Mouse (Mus musculus) hindbrain, embryonic 13.5 days (tissue): ENCODE data around the gene Ppt2. TPM values are rescaled to one million over a fixed set of nuclear protein-coding genes. Genes with fewer than 3 reads are reported as not detected.

Experiments
- ATAC-seq: fragments of 200-750 bp; cut with Nextera tagmentation; 2 replicates; pipeline ENCODE4 v1.8.0; 2017; ENCODE audit warnings: moderate TSS enrichment; ENCODE audit not compliant: low FRiP score
- H3K27ac ChIP-seq: fragments of 300-500 bp; sonication (generic); 2 replicates; pipeline ENCODE4 v1.5.1; 2015; ENCODE audit warnings: inconsistent platforms, mild to moderate bottlenecking, moderate library complexity
- H3K27me3 ChIP-seq: fragments of 300-500 bp; sonication (generic); 2 replicates; pipeline ENCODE4 v1.6.1; 2015; ENCODE audit warnings: mild to moderate bottlenecking, inconsistent platforms
- H3K36me3 ChIP-seq: fragments of 300-500 bp; sonication (generic); 2 replicates; pipeline ENCODE4 v1.6.1; 2015; ENCODE audit warnings: mild to moderate bottlenecking, inconsistent platforms
- H3K4me1 ChIP-seq: fragments of 300-500 bp; sonication (generic); replicated peaks from 2 replicates; pipeline ENCODE4 v1.6.1; 2015; ENCODE audit warnings: inconsistent platforms
- H3K4me2 ChIP-seq: fragments of 300-500 bp; sonication (generic); 2 replicates; pipeline ENCODE4 v1.6.1; 2015; ENCODE audit warnings: inconsistent platforms, mild to moderate bottlenecking, moderate library complexity
- H3K4me3 ChIP-seq: fragments of 300-500 bp; sonication (generic); 2 replicates; pipeline ENCODE4 v1.5.1; 2015; ENCODE audit warnings: mild to moderate bottlenecking, inconsistent platforms
- H3K9ac ChIP-seq: fragments of 300-500 bp; sonication (generic); 2 replicates; pipeline ENCODE4 v1.6.1; 2015; ENCODE audit warnings: mild to moderate bottlenecking, inconsistent platforms
- H3K9me3 ChIP-seq: fragments of 300-500 bp; sonication (generic); 2 replicates; pipeline ENCODE4 v1.6.1; 2016; ENCODE audit warnings: inconsistent platforms
- WGBS: fragments of 180-500 bp; shearing (Covaris S2); methylation state at CpG from one replicate; pipeline ENCODE4 v1.1.7; 2015; 5-methylcytosine and 5-hydroxymethylcytosine counted together
- polyA plus RNA-seq: library from polyadenylated mRNA; unstranded; fragments of >200 nt; fragmentation: Nextera tagmentation; extraction: Ambion mirVana; gene quantifications from 2 replicates; pipeline ENCODE4 v1.2.1, GENCODE M21; 2015

The Ppt2 gene
- polyA plus RNA-seq, 1 experiment from 2014 or later, result 21.7 TPM

- Histone ChIP-seq H3K4me1 (peaks cover 12% of the 10 kb centered on the region; the same call in 1 of the 2 replicates), H3K4me3 (no peak overlapping the region), H3K9me3 (no peaks in the 10 kb centered on the region), H3K27me3 (peaks cover 48% of the 10 kb centered on the region), H3K36me3 (no peaks in the 10 kb centered on the region), H3K9ac (no peak overlapping the region), H3K4me2 (no peak overlapping the region), H3K27ac (no peak overlapping the region)
- no peak for ATAC-seq
- 89% methylated on average over 8 of the region's 8 CpGs for WGBS
Measured at GRCm38 (mm10) chr17:34662978-34663377, 34.7 kb upstream of the Ppt2 start.

GRCm38 (mm10) chr17:34662468-34662867 is 34.2 kb upstream of the Ppt2 start:
- no peak for ATAC-seq
- H3K36me3 ChIP-seq, result no peaks in the 10 kb centered on the region
- H3K4me3 ChIP-seq, result no peak overlapping the region
- H3K27ac ChIP-seq, result no peak overlapping the region
- peaks cover 45% of the 10 kb centered on the region for H3K27me3 ChIP-seq
- no peak overlapping the region for H3K4me2 ChIP-seq
- 84% methylated on average over 1 of the region's 1 CpGs for whole genome bisulfite sequencing
- H3K4me1 ChIP-seq, result peaks cover 12% of the 10 kb centered on the region; the same call in 1 of the 2 replicates
- no peaks in the 10 kb centered on the region for H3K9me3 ChIP-seq
- H3K9ac ChIP-seq, result no peak overlapping the region

GRCm38 (mm10) chr17:34661121-34661591 is 32.8 kb upstream of the Ppt2 start:
- ATAC-seq, result no peak
- peaks cover 42% of the 10 kb centered on the region for H3K27me3 ChIP-seq
- H3K4me3 ChIP-seq, result no peak overlapping the region
- no peaks in the 10 kb centered on the region for H3K36me3 ChIP-seq
- peak overlapping the region; percentile 33 for H3K4me2 ChIP-seq
- H3K9ac ChIP-seq, result no peak overlapping the region
- H3K9me3 ChIP-seq, result no peaks in the 10 kb centered on the region
- no peak overlapping the region for H3K27ac ChIP-seq
- 15% methylated on average over 19 of the region's 19 CpGs for WGBS
- peaks cover 17% of the 10 kb centered on the region; the same call in 1 of the 2 replicates for H3K4me1 ChIP-seq

GRCm38 (mm10) chr17:34660259-34660820 is 32.0 kb upstream of the Ppt2 start:
- Histone ChIP-seq H3K4me3 (no peak overlapping the region), H3K9ac (peak overlapping the region; percentile 8; the same call in 1 of the 2 replicates), H3K27me3 (peaks cover 42% of the 10 kb centered on the region), H3K4me1 (peaks cover 24% of the 10 kb centered on the region; the same call in 1 of the 2 replicates), H3K27ac (no peak overlapping the region), H3K4me2 (no peak overlapping the region), H3K36me3 (peaks cover 3% of the 10 kb centered on the region), H3K9me3 (no peaks in the 10 kb centered on the region)
- WGBS, result 48% methylated on average over 10 of the region's 11 CpGs
- no peak for ATAC-seq

- peaks cover 42% of the 10 kb centered on the region for H3K27me3 ChIP-seq
- H3K36me3 ChIP-seq, result peaks cover 7% of the 10 kb centered on the region
- H3K4me2 ChIP-seq, result no peak overlapping the region
- H3K4me3 ChIP-seq, result no peak overlapping the region
- ATAC-seq, result no peak
- H3K4me1 ChIP-seq, result peaks cover 24% of the 10 kb centered on the region; the same call in 1 of the 2 replicates
- no peak overlapping the region for H3K27ac ChIP-seq
- 71% methylated on average over 3 of the region's 3 CpGs for WGBS
- no peaks in the 10 kb centered on the region for H3K9me3 ChIP-seq
- no peak overlapping the region for H3K9ac ChIP-seq
Measured at GRCm38 (mm10) chr17:34659897-34660214, 31.5 kb upstream of the Ppt2 start.

- WGBS, result 74% methylated on average over 12 of the region's 12 CpGs
Measured at GRCm38 (mm10) chr17:34659181-34659896, 31.0 kb upstream of the Ppt2 start.

GRCm38 (mm10) chr17:34658591-34658990 is 30.3 kb upstream of the Ppt2 start:
- Histone ChIP-seq H3K9ac (no peak overlapping the region), H3K4me2 (no peak overlapping the region), H3K4me1 (peaks cover 24% of the 10 kb centered on the region; the same call in 1 of the 2 replicates), H3K36me3 (peaks cover 19% of the 10 kb centered on the region), H3K4me3 (no peak overlapping the region), H3K27ac (no peak overlapping the region), H3K27me3 (peaks cover 41% of the 10 kb centered on the region), H3K9me3 (no peaks in the 10 kb centered on the region)
- WGBS, result 80% methylated on average over 3 of the region's 3 CpGs
- ATAC-seq, result no peak

More at GRCm38 (mm10) chr17:34659181-34659896, 31.0 kb upstream of the Ppt2 start:
- no peaks in the 10 kb centered on the region for H3K9me3 ChIP-seq
- no peak overlapping the region for H3K4me3 ChIP-seq
- peaks cover 11% of the 10 kb centered on the region for H3K36me3 ChIP-seq
- no peak for ATAC-seq
- no peak overlapping the region for H3K9ac ChIP-seq
- no peak overlapping the region for H3K27ac ChIP-seq
- H3K4me2 ChIP-seq, result no peak overlapping the region
- peaks cover 24% of the 10 kb centered on the region; the same call in 1 of the 2 replicates for H3K4me1 ChIP-seq
- peaks cover 42% of the 10 kb centered on the region for H3K27me3 ChIP-seq

GRCm38 (mm10) chr17:34658145-34658544 is 29.8 kb upstream of the Ppt2 start:
- Histone ChIP-seq H3K4me2 (no peak overlapping the region), H3K9me3 (no peaks in the 10 kb centered on the region), H3K27me3 (peaks cover 37% of the 10 kb centered on the region), H3K4me1 (peaks cover 24% of the 10 kb centered on the region; the same call in 1 of the 2 replicates), H3K4me3 (no peak overlapping the region), H3K27ac (no peak overlapping the region), H3K9ac (no peak overlapping the region), H3K36me3 (peaks cover 23% of the 10 kb centered on the region)
- WGBS, result 90% methylated on average over 2 of the region's 2 CpGs
- ATAC-seq, result no peak

- Histone ChIP-seq H3K4me2 (no peak overlapping the region), H3K9ac (no peak overlapping the region), H3K27me3 (peaks cover 28% of the 10 kb centered on the region), H3K27ac (no peak overlapping the region), H3K4me3 (no peak overlapping the region), H3K9me3 (no peaks in the 10 kb centered on the region), H3K36me3 (peaks cover 32% of the 10 kb centered on the region), H3K4me1 (peaks cover 24% of the 10 kb centered on the region; the same call in 1 of the 2 replicates)
- WGBS, result 34% methylated on average over 2 of the region's 2 CpGs
- no peak for ATAC-seq
Measured at GRCm38 (mm10) chr17:34657271-34657670, 29.0 kb upstream of the Ppt2 start.

- 34% methylated on average over 8 of the region's 8 CpGs for WGBS
- H3K4me2 ChIP-seq, result no peak overlapping the region
- no peak for ATAC-seq
- H3K9ac ChIP-seq, result no peak overlapping the region
- no peak overlapping the region for H3K4me3 ChIP-seq
- peaks cover 38% of the 10 kb centered on the region for H3K36me3 ChIP-seq
- H3K27ac ChIP-seq, result no peak overlapping the region
- H3K9me3 ChIP-seq, result no peaks in the 10 kb centered on the region
- H3K27me3 ChIP-seq, result peaks cover 27% of the 10 kb centered on the region
- peaks cover 24% of the 10 kb centered on the region; the same call in 1 of the 2 replicates for H3K4me1 ChIP-seq
Measured at GRCm38 (mm10) chr17:34656666-34657065, 28.4 kb upstream of the Ppt2 start.

GRCm38 (mm10) chr17:34655581-34655991 is 27.3 kb upstream of the Ppt2 start:
- whole genome bisulfite sequencing, result 66% methylated on average over 4 of the region's 4 CpGs
- H3K27me3 ChIP-seq, result peaks cover 16% of the 10 kb centered on the region
- no peak overlapping the region for H3K9ac ChIP-seq
- peak; percentile 37 for ATAC-seq
- H3K4me3 ChIP-seq, result no peak overlapping the region
- no peak overlapping the region for H3K4me2 ChIP-seq
- H3K36me3 ChIP-seq, result peaks cover 49% of the 10 kb centered on the region
- H3K9me3 ChIP-seq, result no peaks in the 10 kb centered on the region
- H3K4me1 ChIP-seq, result peaks cover 13% of the 10 kb centered on the region; the same call in 1 of the 2 replicates
- H3K27ac ChIP-seq, result 0 out of 2 replicates have a peak overlapping the region, but pooled peaks have one; percentile 23

GRCm38 (mm10) chr17:34655160-34655559 is 26.9 kb upstream of the Ppt2 start:
- peaks cover 53% of the 10 kb centered on the region for H3K36me3 ChIP-seq
- H3K4me1 ChIP-seq, result peaks cover 12% of the 10 kb centered on the region; the same call in 1 of the 2 replicates
- 0 out of 2 replicates have a peak, but pooled peaks have one; percentile 4 for ATAC-seq
- H3K27me3 ChIP-seq, result peaks cover 12% of the 10 kb centered on the region
- no peak overlapping the region for H3K27ac ChIP-seq
- no peak overlapping the region for H3K4me2 ChIP-seq
- H3K9ac ChIP-seq, result no peak overlapping the region
- WGBS, result 81% methylated on average over 7 of the region's 7 CpGs
- H3K9me3 ChIP-seq, result no peaks in the 10 kb centered on the region
- no peak overlapping the region for H3K4me3 ChIP-seq
